Mouse (Mus musculus): Measurements from ENCODE around the gene Vmn1r137.
"Not testable (repeated sequence)": the region's sequence is repeated elsewhere in the genome, so short reads cannot be mapped to it uniquely, and the experiment has no call there.

GRCm38 (mm10) chr7:21994287-21994686 is at the start of gene Vmn1r137:
- not testable (repeated sequence) for TF ChIP-seq CTCF (conservative IDR thresholded peaks at IDR 0.05; ENCODE audit: low read length); POU5F1 (IDR thresholded peaks at IDR 0.05; ENCODE audit: borderline replicate concordance, low read length)
